Mouse (Mus musculus) brain, embryonic 14.5 days (tissue): ENCODE measurements around the gene Fsip1.

Experiments used
- CTCF ChIP-seq: fragments of 200-500 bp; IDR thresholded peaks from 2 replicates; pipeline ENCODE4 v1.5.1; 2012; ENCODE audit warnings: inconsistent platforms, mild to moderate bottlenecking, moderate library complexity, borderline replicate concordance; ENCODE audit not compliant: insufficient read depth, insufficient read length; ENCODE audit errors: extremely low read depth
- POLR2A ChIP-seq: fragments of 200-500 bp; IDR thresholded peaks from 2 replicates; pipeline ENCODE4 v1.6.1; 2012; ENCODE audit warnings: mild to moderate bottlenecking, inconsistent platforms, borderline replicate concordance; ENCODE audit not compliant: poor library complexity, insufficient read depth, insufficient read length, severe bottlenecking; ENCODE audit errors: extremely low read depth

DNA sequence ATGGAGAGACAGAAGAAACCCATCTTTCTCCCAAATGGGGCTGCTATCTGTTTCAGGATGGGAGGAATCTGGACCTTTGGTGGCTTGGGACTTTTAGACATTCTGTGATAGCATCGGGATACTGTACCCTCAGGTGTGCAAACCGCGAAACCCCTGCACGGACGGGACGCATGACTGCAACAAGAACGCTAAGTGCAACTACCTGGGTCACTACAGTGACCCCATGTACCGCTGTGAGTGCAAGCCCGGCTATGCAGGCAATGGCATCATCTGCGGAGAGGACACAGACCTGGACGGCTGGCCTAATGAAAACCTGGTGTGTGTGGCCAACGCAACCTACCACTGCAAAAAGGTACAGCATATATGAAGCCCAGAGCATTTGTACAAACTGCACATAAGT is 137.1 kb downstream of the Fsip1 start:
- no peak for TF ChIP-seq CTCF
- TF ChIP-seq POLR2A, result no peak
